Mouse (Mus musculus) hindbrain, embryonic 16.5 days (tissue): ENCODE data around the gene Zfp207. TPM values are rescaled to one million over a fixed set of nuclear protein-coding genes. Genes with fewer than 3 reads are reported as not detected.
"Not testable (repeated sequence)": the region's sequence is repeated elsewhere in the genome, so short reads cannot be mapped to it uniquely, and the experiment has no call there.

Experiments
- ATAC-seq: fragments of 200-750 bp; cut with Nextera tagmentation; 2 replicates; pipeline ENCODE4 v1.8.0; 2017; ENCODE audit warnings: moderate TSS enrichment, moderate library complexity
- H3K27ac ChIP-seq: fragments of 300-500 bp; sonication (generic); 2 replicates; pipeline ENCODE4 v1.5.1; 2014; ENCODE audit warnings: low read depth, mild to moderate bottlenecking, control low read depth, low read length, moderate library complexity
- H3K27me3 ChIP-seq: fragments of 300-500 bp; sonication (generic); replicated peaks from 2 replicates; pipeline ENCODE4 v1.6.1; 2014; ENCODE audit warnings: low read length; ENCODE audit not compliant: control insufficient read depth, insufficient read depth
- H3K36me3 ChIP-seq: fragments of 300-500 bp; sonication (generic); 2 replicates; pipeline ENCODE4 v1.6.1; 2014; ENCODE audit warnings: mild to moderate bottlenecking, low read length, moderate library complexity, mixed read lengths; ENCODE audit not compliant: control insufficient read depth, insufficient read depth
- H3K4me1 ChIP-seq: fragments of 300-500 bp; sonication (generic); 2 replicates; pipeline ENCODE4 v1.6.1; 2014; ENCODE audit warnings: low read depth, low read length; ENCODE audit not compliant: control insufficient read depth, insufficient read depth
- H3K4me2 ChIP-seq: fragments of 300-500 bp; sonication (generic); 2 replicates; pipeline ENCODE4 v1.6.1; 2014; ENCODE audit warnings: mild to moderate bottlenecking, low read length, control low read depth, moderate library complexity
- H3K4me3 ChIP-seq: fragments of 300-500 bp; sonication (generic); 2 replicates; pipeline ENCODE4 v1.5.1; 2014; ENCODE audit warnings: mild to moderate bottlenecking, low read length, control low read depth, moderate library complexity
- H3K9ac ChIP-seq: fragments of 300-500 bp; sonication (generic); 2 replicates; pipeline ENCODE4 v1.6.1; 2014; ENCODE audit warnings: low read depth, mild to moderate bottlenecking, control low read depth, low read length, moderate library complexity
- H3K9me3 ChIP-seq: fragments of 300-500 bp; sonication (generic); 2 replicates; pipeline ENCODE4 v1.6.1; 2014; ENCODE audit warnings: mild to moderate bottlenecking, low read length, moderate library complexity; ENCODE audit not compliant: control insufficient read depth
- WGBS: fragments of 180-500 bp; shearing (Covaris S2); extraction: QIAGEN DNeasy Blood & Tissue Kit; methylation state at CpG from one replicate; pipeline ENCODE4 v1.1.7; 2014; 5-methylcytosine and 5-hydroxymethylcytosine counted together
- polyA plus RNA-seq: library from polyadenylated mRNA; unstranded; fragments of >200 nt; fragmentation: Nextera tagmentation; extraction: Ambion mirVana; gene quantifications from 2 replicates; pipeline ENCODE4 v1.2.1, GENCODE M21; 2015

Gene Zfp207
- polyA plus RNA-seq, 1 experiment from 2014 or later, result 159 TPM

- peak; percentile 87 for ATAC-seq
- 2% methylated on average over 30 of the region's 43 CpGs for WGBS
- no peaks in the 10 kb centered on the region; the same call in 1 of the 2 replicates for H3K36me3 ChIP-seq
- peak within 1 kb of the TSS; percentile 76 for H3K4me2 ChIP-seq
- peak within 1 kb of the TSS; percentile 96 for H3K9ac ChIP-seq
- no peaks in the 10 kb centered on the region for H3K9me3 ChIP-seq
- peak within 1 kb of the TSS; percentile 79 for H3K4me3 ChIP-seq
- H3K27me3 ChIP-seq, result no peaks in the 10 kb centered on the region
- peaks cover 7% of the 10 kb centered on the region for H3K4me1 ChIP-seq
- peak within 1 kb of the TSS; percentile 92 for H3K27ac ChIP-seq
Measured at GRCm38 (mm10) chr11:80377712-80378451, 5.2 kb upstream of the Zfp207 start, which contains the start of gene 5730455P16Rik. 5730455P16Rik (minus strand) TSS chr11:80378034.

- not testable (repeated sequence) for H3K36me3 ChIP-seq, ATAC-seq, H3K27me3 ChIP-seq, H3K9me3 ChIP-seq, H3K4me1 ChIP-seq
- Histone ChIP-seq H3K4me2 (peak overlapping the region; percentile 76), H3K27ac (peak overlapping the region; percentile 92), H3K4me3 (peak overlapping the region; percentile 79), H3K9ac (peak overlapping the region; percentile 96)
- WGBS, result 55% methylated on average over 2 of the region's 2 CpGs
Measured at GRCm38 (mm10) chr11:80378452-80379068, 4.5 kb upstream of the Zfp207 start.

GRCm38 (mm10) chr11:80379184-80379583, 3.9 kb upstream of the Zfp207 start:
- not testable (repeated sequence) for H3K4me3 ChIP-seq, H3K9ac ChIP-seq, H3K36me3 ChIP-seq, H3K27ac ChIP-seq, ATAC-seq, H3K4me1 ChIP-seq, H3K4me2 ChIP-seq, H3K9me3 ChIP-seq, H3K27me3 ChIP-seq
- WGBS, result 94% methylated on average over 7 of the region's 7 CpGs

- Histone ChIP-seq H3K27ac (peak overlapping the region; percentile 94), H3K36me3 (no peaks in the 10 kb centered on the region), H3K9me3 (no peaks in the 10 kb centered on the region), H3K4me3 (peak overlapping the region; percentile 90), H3K4me2 (peak overlapping the region; percentile 82), H3K4me1 (peaks cover 29% of the 10 kb centered on the region), H3K27me3 (no peaks in the 10 kb centered on the region), H3K9ac (peak overlapping the region; percentile 74)
- ATAC-seq, result peak; percentile 32; the same call in 1 of the 2 replicates
- 8% methylated on average over 12 of the region's 12 CpGs for WGBS
Measured at GRCm38 (mm10) chr11:80382626-80383018, 457 bp upstream of the Zfp207 start.

GRCm38 (mm10) chr11:80383626-80384046, 557 bp downstream of the Zfp207 start:
- H3K27me3 ChIP-seq, result no peaks in the 10 kb centered on the region
- H3K4me2 ChIP-seq, result peak overlapping the region; percentile 23; the same call in 1 of the 2 replicates
- H3K36me3 ChIP-seq, result peaks cover 7% of the 10 kb centered on the region
- H3K9ac ChIP-seq, result peak overlapping the region; percentile 86
- H3K4me1 ChIP-seq, result peaks cover 31% of the 10 kb centered on the region
- no peak for ATAC-seq
- peak overlapping the region; percentile 90 for H3K4me3 ChIP-seq
- H3K27ac ChIP-seq, result peak overlapping the region; percentile 94
- WGBS, result under 1% methylated on average over 20 of the region's 20 CpGs
- H3K9me3 ChIP-seq, result no peaks in the 10 kb centered on the region

GRCm38 (mm10) chr11:80384461-80384860, 1.4 kb downstream of the Zfp207 start:
- Histone ChIP-seq H3K4me1 (peaks cover 31% of the 10 kb centered on the region), H3K4me3 (peak overlapping the region; percentile 90), H3K9me3 (no peaks in the 10 kb centered on the region), H3K27me3 (no peaks in the 10 kb centered on the region), H3K36me3 (peaks cover 11% of the 10 kb centered on the region), H3K4me2 (peak overlapping the region; percentile 97), H3K9ac (peak overlapping the region; percentile 57), H3K27ac (no peak overlapping the region)
- no peak for ATAC-seq

- peaks cover 13% of the 10 kb centered on the region for H3K36me3 ChIP-seq
- peak overlapping the region; percentile 90 for H3K4me3 ChIP-seq
- no peaks in the 10 kb centered on the region for H3K9me3 ChIP-seq
- 41% methylated on average over 4 of the region's 4 CpGs for WGBS
- peaks cover 31% of the 10 kb centered on the region for H3K4me1 ChIP-seq
- no peaks in the 10 kb centered on the region for H3K27me3 ChIP-seq
- ATAC-seq, result no peak
- H3K27ac ChIP-seq, result no peak overlapping the region
- H3K9ac ChIP-seq, result peak overlapping the region; percentile 57
- H3K4me2 ChIP-seq, result peak overlapping the region; percentile 97
Measured at GRCm38 (mm10) chr11:80385055-80385454, 2.0 kb downstream of the Zfp207 start.

GRCm38 (mm10) chr11:80386790-80387189, 3.7 kb downstream of the Zfp207 start:
- no peaks in the 10 kb centered on the region for H3K27me3 ChIP-seq
- H3K4me1 ChIP-seq, result peaks cover 31% of the 10 kb centered on the region
- peak overlapping the region; percentile 97; the same call in 1 of the 2 replicates for H3K4me2 ChIP-seq
- no peak overlapping the region for H3K9ac ChIP-seq
- H3K9me3 ChIP-seq, result no peaks in the 10 kb centered on the region
- no peak overlapping the region for H3K4me3 ChIP-seq
- peaks cover 20% of the 10 kb centered on the region for H3K36me3 ChIP-seq
- 72% methylated on average over 2 of the region's 2 CpGs for WGBS
- H3K27ac ChIP-seq, result no peak overlapping the region
- ATAC-seq, result no peak

- Histone ChIP-seq H3K4me3 (no peak overlapping the region), H3K4me2 (no peak overlapping the region), H3K9me3 (no peaks in the 10 kb centered on the region), H3K27ac (no peak overlapping the region), H3K36me3 (peaks cover 30% of the 10 kb centered on the region), H3K4me1 (peaks cover 25% of the 10 kb centered on the region), H3K9ac (no peak overlapping the region), H3K27me3 (no peaks in the 10 kb centered on the region)
- 82% methylated on average over 1 of the region's 1 CpGs for WGBS
- no peak for ATAC-seq
Measured at GRCm38 (mm10) chr11:80389885-80390284, 6.8 kb downstream of the Zfp207 start.
